Comparison of ENCODE assay signal across 15 mouse cellular contexts in the genomic region with DNA sequence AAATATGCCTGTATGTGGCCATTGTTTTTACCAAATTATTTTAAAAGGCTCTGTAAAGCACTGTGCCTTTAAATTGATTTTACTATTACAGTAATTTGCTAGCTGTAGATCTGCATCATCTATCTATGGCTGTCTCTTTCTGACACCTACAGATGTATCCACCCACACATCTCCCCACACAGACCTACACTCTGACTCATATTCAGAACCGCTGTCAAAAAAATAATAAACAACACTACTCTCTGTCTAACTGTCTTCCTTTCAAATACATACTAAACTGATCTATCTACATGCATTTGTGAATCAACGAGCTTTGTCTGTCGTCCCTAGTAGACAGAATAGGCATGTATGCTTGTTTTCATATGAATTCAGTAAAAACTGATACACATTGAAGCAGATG.
"Had no signal": no experiment of that assay in that cellular context is flagged by ENCODE, and none has a peak within 500 bp of the region (broad histone marks: within the 10 kb centered on the region; RNA-seq: fewer than 3 reads in every experiment).

No protein-coding gene starts in this region.

- H3K4me3 ChIP-seq: limb, embryonic 13.5 days; liver, embryonic 15.5 days; megakaryocyte, embryonic 14.5 days; midbrain, embryonic 12.5 days; neural tube, embryonic 12.5 days had no signal

- H3K4me1 ChIP-seq: limb, embryonic 13.5 days; liver, embryonic 15.5 days; megakaryocyte, embryonic 14.5 days; midbrain, embryonic 12.5 days; neural tube, embryonic 12.5 days had no signal

- H3K36me3 ChIP-seq: limb, embryonic 13.5 days; liver, embryonic 15.5 days; midbrain, embryonic 12.5 days; neural tube, embryonic 12.5 days had no signal

- H3K4me2 ChIP-seq: limb, embryonic 13.5 days; liver, embryonic 15.5 days; lung, embryonic 14.5 days; midbrain, embryonic 12.5 days; neural tube, embryonic 12.5 days had no signal

- H3K27ac ChIP-seq: limb, embryonic 13.5 days; liver, embryonic 15.5 days; macrophage; midbrain, embryonic 12.5 days; neural tube, embryonic 12.5 days; stomach, postnatal 0 days had no signal

- DNase-seq: kidney, adult 8-10 months; kidney, postnatal 36 days; layer of hippocampus, adult 9-11 months; layer of hippocampus, postnatal 36 days; left cerebral cortex, postnatal 4 days; lung, embryonic 14.5 days; lung, postnatal 10 days; thymus, postnatal 36 days had no signal

- H3K9me3 ChIP-seq: limb, embryonic 13.5 days; liver, embryonic 15.5 days; megakaryocyte, embryonic 14.5 days; midbrain, embryonic 12.5 days; neural tube, embryonic 12.5 days had no signal

- H3K27me3 ChIP-seq: limb, embryonic 13.5 days; liver, embryonic 15.5 days; midbrain, embryonic 12.5 days; neural tube, embryonic 12.5 days had no signal

- H3K9ac ChIP-seq: limb, embryonic 13.5 days; liver, embryonic 15.5 days; lung, embryonic 14.5 days; midbrain, embryonic 12.5 days; neural tube, embryonic 12.5 days had no signal
